Mouse (Mus musculus) small intestine, adult 2 months (tissue): ENCODE results near the gene Ntrk3.

ENCODE experiments used
- CTCF ChIP-seq: fragments of 200-500 bp; IDR thresholded peaks from 2 replicates; pipeline ENCODE4 v1.5.1; 2012; ENCODE audit warnings: low read depth, mild to moderate bottlenecking, control low read depth, inconsistent platforms, low read length, moderate library complexity, mixed read lengths; ENCODE audit not compliant: insufficient replicate concordance, insufficient read length; ENCODE audit errors: extremely low read depth
- POLR2A ChIP-seq: fragments of 200-500 bp; IDR thresholded peaks from 2 replicates; pipeline ENCODE4 v1.6.1; 2012; ENCODE audit warnings: low read depth, mild to moderate bottlenecking, control low read depth, inconsistent platforms, low read length, moderate library complexity

- TF ChIP-seq CTCF (no peak), POLR2A (no peak)
Observed at GRCm38 (mm10) chr7:78157946-78158345, 579.9 kb downstream of the Ntrk3 start.
